Mouse (Mus musculus): ENCODE data around the gene Rbm12b1.
"Not testable (repeated sequence)": the region's sequence is repeated elsewhere in the genome, so short reads cannot be mapped to it uniquely, and the experiment has no call there.

Rbm12b1 gene

DNA sequence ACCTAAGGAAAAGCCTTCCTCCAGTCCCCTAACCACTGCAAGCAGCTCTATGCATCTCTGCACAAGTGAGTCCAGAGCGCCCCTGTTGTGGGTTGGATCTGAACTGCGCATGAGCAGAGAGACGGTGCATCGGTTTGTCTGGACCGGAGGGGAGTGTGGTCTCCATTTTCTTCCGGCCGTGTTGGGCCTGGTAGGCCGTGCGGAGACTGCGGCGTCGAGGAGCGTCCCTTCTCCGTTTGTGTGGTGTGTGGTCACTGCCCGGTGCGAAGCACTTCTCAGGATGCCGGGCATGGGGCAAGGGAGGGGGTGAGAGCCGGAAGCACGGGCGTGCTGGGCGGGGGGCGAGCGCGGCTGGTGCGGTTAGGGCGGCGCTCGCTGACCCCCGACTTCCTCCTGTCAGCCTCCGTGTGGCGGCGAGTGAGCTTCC is at the start of gene Rbm12b1:
Rbm12b1 (plus strand) TSS at position 124 of the 427 bp plus-strand sequence.
- peak; percentile 76 for DNase-seq

DNA sequence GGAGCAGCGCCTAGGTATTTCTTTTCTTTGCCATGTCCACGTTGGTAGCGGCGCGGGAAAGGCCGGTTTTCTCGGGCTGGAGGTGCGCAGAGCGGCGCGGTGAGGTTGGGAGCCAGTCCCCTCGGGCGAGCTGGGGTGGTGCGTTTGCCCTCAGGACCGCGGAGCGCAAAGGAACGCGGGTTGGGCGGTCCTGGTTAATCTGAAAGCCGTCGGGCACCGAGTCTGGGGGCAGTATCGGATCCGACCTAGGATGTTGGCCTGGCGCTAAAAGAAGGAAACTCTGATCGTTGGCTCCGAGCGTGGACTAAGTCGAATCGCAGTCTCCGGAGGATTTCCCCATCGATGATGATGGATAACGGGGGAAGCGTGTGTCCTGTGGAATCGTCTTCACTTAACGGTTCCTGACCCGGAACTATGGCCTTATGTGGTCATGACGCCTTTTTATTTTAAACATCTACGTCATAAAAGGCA is 563 bp downstream of the Rbm12b1 start:
- DNase-seq: peak; percentile 21

DNA sequence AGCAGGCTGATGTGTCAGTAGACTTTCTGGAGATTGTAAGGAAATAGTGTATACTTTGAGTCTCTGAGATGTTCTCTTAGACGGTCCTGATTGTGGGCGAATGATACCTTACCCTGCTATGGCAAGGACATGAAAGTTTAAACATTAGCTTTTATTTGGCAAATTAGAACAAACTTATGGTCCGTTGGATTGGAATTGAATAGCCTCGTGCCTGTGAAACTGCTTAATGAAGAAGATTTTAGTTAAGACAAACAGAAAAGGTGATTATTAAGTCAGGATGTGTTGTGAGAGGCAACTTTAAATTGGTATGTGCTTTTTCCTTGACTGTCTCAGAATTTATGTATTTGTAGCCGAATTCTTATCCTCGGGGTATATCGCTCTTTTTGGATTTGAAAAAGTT is 1.5 kb downstream of the Rbm12b1 start:
- DNase-seq: not testable (repeated sequence)

DNA sequence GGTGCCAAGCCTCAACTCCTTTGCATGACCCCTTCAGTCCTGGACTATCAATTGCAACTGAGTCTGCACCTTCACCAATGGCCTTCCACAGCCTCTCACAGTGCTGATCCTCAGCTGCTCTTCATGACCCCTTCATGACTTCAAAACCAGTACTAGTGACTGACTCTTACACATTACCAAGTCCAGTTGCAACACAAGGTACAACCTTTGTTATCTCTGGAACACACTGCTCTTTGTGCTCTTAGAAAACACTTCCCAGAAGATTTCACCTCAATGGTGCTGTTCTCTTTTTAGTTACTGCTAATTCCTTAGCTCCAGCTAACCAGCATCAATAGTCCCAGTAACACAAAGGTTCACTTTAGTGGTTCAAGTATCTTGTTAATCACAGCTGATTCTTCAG is 7.6 kb downstream of the Rbm12b1 start:
- DNase-seq: no peak

GRCm38 (mm10) chr4:12170986-12171317 is 30.9 kb downstream of the Rbm12b1 start:
- DNase-seq: no peak

GRCm38 (mm10) chr4:12171318-12172091 is 31.4 kb downstream of the Rbm12b1 start, which contains the start of gene Fam92a:
TSS of gene Fam92a (minus strand) at chr4:12172015.
- DNase-seq: peak; percentile 83

- DNase-seq: no peak
Measured at GRCm38 (mm10) chr4:12178992-12179391, 38.9 kb downstream of the Rbm12b1 start.

Data from kidney, postnatal 10 days (tissue).